Mouse (Mus musculus) spleen, postnatal 14 days (tissue): ENCODE data around the gene Selenot.

Experiments
- DNase-seq, 2 experiments: peaks; one replicate each; pipeline ENCODE4 v3.0.0; 2021 to 2022; ENCODE audit warnings: low spot score in 2 of 2

Selenot gene

GRCm38 (mm10) chr3:58636406-58637295, 60.2 kb downstream of the Selenot start, which contains the start of gene Erich6:
Erich6 (minus strand) TSS chr3:58637207.
- no peak for DNase-seq
